Mouse (Mus musculus): ENCODE results near the gene 1700029J07Rik.

1700029J07Rik gene

GRCm38 (mm10) chr8:45970894-45971293 lies 4.2 kb downstream of the 1700029J07Rik start:
- DNase-seq (ENCODE audit: low read depth in 2 of 2, low spot score in 2 of 2) = no peak

- DNase-seq (ENCODE audit: low read depth in 2 of 2, low spot score in 2 of 2) = no peak
Observed at GRCm38 (mm10) chr8:45950622-45951021, 24.4 kb downstream of the 1700029J07Rik start.

- no peak for DNase-seq (ENCODE audit: low read depth in 2 of 2, low spot score in 2 of 2)
Observed at GRCm38 (mm10) chr8:45946283-45946682, 28.8 kb downstream of the 1700029J07Rik start.

- no peak for DNase-seq (ENCODE audit: low read depth in 2 of 2, low spot score in 2 of 2)
Observed at GRCm38 (mm10) chr8:45936986-45937385, 38.1 kb downstream of the 1700029J07Rik start.

GRCm38 (mm10) chr8:45934582-45935014 lies 40.5 kb downstream of the 1700029J07Rik start, which contains the start of gene Ccdc110:
Gene Ccdc110, plus strand, starts transcription at chr8:45934619.
- peak; percentile 85 to 93 for DNase-seq (ENCODE audit: low read depth in 2 of 2, low spot score in 2 of 2)

- DNase-seq (ENCODE audit: low read depth in 2 of 2, low spot score in 2 of 2) = no peak
Observed at GRCm38 (mm10) chr8:45922116-45922515, 52.9 kb downstream of the 1700029J07Rik start.

- DNase-seq (ENCODE audit: low read depth in 2 of 2, low spot score in 2 of 2) = no peak
Observed at GRCm38 (mm10) chr8:45920392-45920791, 54.7 kb downstream of the 1700029J07Rik start.

- no peak for DNase-seq (ENCODE audit: low read depth in 2 of 2, low spot score in 2 of 2)
Observed at GRCm38 (mm10) chr8:45918891-45919290, 56.2 kb downstream of the 1700029J07Rik start.

- no peak for DNase-seq (ENCODE audit: low read depth in 2 of 2, low spot score in 2 of 2)
Observed at GRCm38 (mm10) chr8:45917040-45917679, 57.9 kb downstream of the 1700029J07Rik start.

GRCm38 (mm10) chr8:45916496-45916895 lies 58.6 kb downstream of the 1700029J07Rik start:
- DNase-seq (ENCODE audit: low read depth in 2 of 2, low spot score in 2 of 2) = no peak

- DNase-seq (ENCODE audit: low read depth in 2 of 2, low spot score in 2 of 2) = no peak
Observed at GRCm38 (mm10) chr8:45913707-45914106, 61.3 kb downstream of the 1700029J07Rik start.

GRCm38 (mm10) chr8:45906251-45906619 lies 68.8 kb downstream of the 1700029J07Rik start:
- no peak for DNase-seq (ENCODE audit: low read depth in 2 of 2, low spot score in 2 of 2)

- no peak for DNase-seq (ENCODE audit: low read depth in 2 of 2, low spot score in 2 of 2)
Observed at GRCm38 (mm10) chr8:45905591-45906250, 69.3 kb downstream of the 1700029J07Rik start.

- no peak for DNase-seq (ENCODE audit: low read depth in 2 of 2, low spot score in 2 of 2)
Observed at GRCm38 (mm10) chr8:45903659-45904058, 71.4 kb downstream of the 1700029J07Rik start.
